8 mouse cellular contexts compared by ENCODE assay signal in the genomic region with DNA sequence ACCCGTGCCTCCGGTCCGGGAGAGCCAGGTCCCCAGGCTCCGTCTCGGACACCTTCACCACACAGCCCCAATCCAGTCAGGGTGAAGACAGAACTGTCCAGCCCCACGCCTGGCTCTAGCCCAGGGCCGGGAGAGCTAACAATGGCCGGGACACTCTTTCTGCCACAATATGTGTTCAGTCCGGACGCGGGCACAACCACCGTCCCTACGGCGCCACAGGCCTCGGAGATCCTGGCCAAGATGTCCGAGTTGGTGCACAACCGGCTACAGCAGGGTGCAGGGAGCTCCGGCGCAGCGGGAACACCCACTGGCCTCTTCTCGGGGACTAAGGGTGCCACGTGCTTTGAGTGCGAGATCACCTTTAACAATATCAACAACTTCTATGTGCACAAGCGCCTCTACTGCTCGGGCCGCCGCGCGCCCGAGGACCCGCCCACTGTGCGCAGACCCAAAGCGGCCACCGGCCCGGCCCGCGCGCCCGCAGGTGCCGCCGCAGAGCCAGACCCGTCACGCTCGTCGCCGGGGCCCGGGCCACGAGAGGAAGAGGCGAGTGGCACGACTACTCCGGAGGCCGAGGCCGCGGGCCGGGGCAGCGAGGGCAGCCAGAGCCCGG. TPM values are rescaled to one million over a fixed set of nuclear protein-coding genes. Genes with fewer than 3 reads are reported as not detected.
DNase-seq lines count a peak whose midpoint lies in the region; ATAC-seq lines count a peak whose summit lies in the region.

No protein-coding gene starts in this region.

- peak; percentile 7; the same call in 1 of the 2 replicates for ATAC-seq in intestine, embryonic 16.5 days
- no peak for ATAC-seq in inflammation-experienced regulatory T-cells, adult 6 months

- H3K4me1 ChIP-seq in brown adipose tissue, adult 24 weeks (ENCODE audit: control insufficient read depth, insufficient read depth, insufficient read length, low read length) = peaks cover 4% of the 10 kb centered on the region; the same call in 1 of the 2 replicates
- peaks cover 18% of the 10 kb centered on the region for H3K4me1 ChIP-seq in intestine, embryonic 16.5 days (ENCODE audit: control insufficient read depth, insufficient read depth, low read length)

- WGBS in intestine, embryonic 16.5 days = 34% methylated on average over 57 of the region's 57 CpGs

- H3K9me3 ChIP-seq in intestine, embryonic 16.5 days (ENCODE audit: control insufficient read depth, low read length) = no peaks in the 10 kb centered on the region; the same call in 1 of the 2 replicates

- peak overlapping the region; percentile 78 for H3K4me2 ChIP-seq in intestine, embryonic 16.5 days (ENCODE audit: low read depth, low read length)

- peak overlapping the region; percentile 50; the same call in 1 of the 2 replicates for H3K4me3 ChIP-seq in brown adipose tissue, adult 24 weeks (ENCODE audit: insufficient read depth, low read depth, low read length)
- peak overlapping the region; percentile 51 for H3K4me3 ChIP-seq in intestine, embryonic 16.5 days (ENCODE audit: low read length)

- H3K9ac ChIP-seq in intestine, embryonic 16.5 days (ENCODE audit: low read depth, low read length) = peak overlapping the region; percentile 57

- H3K36me3 ChIP-seq in intestine, embryonic 16.5 days (ENCODE audit: control insufficient read depth, insufficient read depth, low read length) = peaks cover 35% of the 10 kb centered on the region

- DNase-seq in cerebellum, adult 11 months = peak; percentile 23
- no peak for DNase-seq in cerebellum, adult 18-20 months
- peak; percentile 47 for DNase-seq in lung, postnatal 10 days
- DNase-seq in retina, embryonic 14.5 days (ENCODE audit: low spot score) = no peak
- no peak for DNase-seq in gastrocnemius, postnatal 36 days

- H3K27me3 ChIP-seq in intestine, embryonic 16.5 days (replicated peaks; ENCODE audit: control insufficient read depth, insufficient read depth, low read length) = peaks cover 14% of the 10 kb centered on the region

- H3K27ac ChIP-seq in brown adipose tissue, adult 24 weeks (replicated peaks; ENCODE audit: low read depth, low read length) = no peak overlapping the region
- H3K27ac ChIP-seq in intestine, embryonic 16.5 days (ENCODE audit: low read length) = no peak overlapping the region

- intact Hi-C loops in gastrocnemius, postnatal 36 days (cut with DNase I) = loop anchor here (5.0 to 10.0 kb wide), 2 partner anchors 107 to 341 kb away; a partner anchor contains a TSS

RNA-seq across cellular contexts. Expression of a gene that starts 24.8 kb away (rescaled TPM):
- not detected in 2 replicates for polyA plus RNA-seq in brown adipose tissue, adult 24 weeks (2012; ENCODE audit: insufficient read depth, insufficient read length, missing spikeins)
- not detected in 2 replicates for polyA plus RNA-seq in intestine, embryonic 16.5 days (2015; fragmentation: Nextera tagmentation; extraction: Ambion mirVana)
- not detected for polyA plus RNA-seq in inflammation-experienced regulatory T-cells, adult 6 months (2017; shearing (Covaris generic))
- not detected for total RNA-seq in gastrocnemius, postnatal 36 days (2021)

RNA-seq across cellular contexts. Expression of a gene that starts 40.7 kb away (rescaled TPM):
- polyA plus RNA-seq in brown adipose tissue, adult 24 weeks (2012; ENCODE audit: insufficient read depth, insufficient read length, missing spikeins) = 14.5 and 15.7 TPM in 2 replicates
- polyA plus RNA-seq in intestine, embryonic 16.5 days (2015; fragmentation: Nextera tagmentation; extraction: Ambion mirVana) = 40.5 and 43.1 TPM in 2 replicates
- polyA plus RNA-seq in inflammation-experienced regulatory T-cells, adult 6 months (2017; shearing (Covaris generic)) = 10 to 100 TPM; 12.0 to 16.0 (median 13.0) TPM
- total RNA-seq in gastrocnemius, postnatal 36 days (2021) = 10 to 100 TPM; 21.1 to 24.2 TPM

RNA-seq across cellular contexts. Expression of a gene that starts 53.8 kb away (rescaled TPM):
- 3.4 and 6.1 TPM in 2 replicates for polyA plus RNA-seq in brown adipose tissue, adult 24 weeks (2012; ENCODE audit: insufficient read depth, insufficient read length, missing spikeins)
- polyA plus RNA-seq in intestine, embryonic 16.5 days (2015; fragmentation: Nextera tagmentation; extraction: Ambion mirVana) = 2.6 and 2.7 TPM in 2 replicates
- 1 to 10 TPM in 2 of 3 experiments, under 1 TPM in 1; 0.65 to 2.6 (median 1.3) TPM for polyA plus RNA-seq in inflammation-experienced regulatory T-cells, adult 6 months (2017; shearing (Covaris generic))
- 1 to 10 TPM; 5.6 to 8.9 TPM for total RNA-seq in gastrocnemius, postnatal 36 days (2021)

Comparison
In these comparisons a context has a peak if more than half of its experiments do, and no peak if none do; other contexts are left out.
1. DNase-seq: peak in cerebellum, adult 11 months (single experiment) and lung, postnatal 10 days (single experiment); none in cerebellum, adult 18-20 months (0 of 2), retina, embryonic 14.5 days (single experiment) and gastrocnemius, postnatal 36 days (0 of 2).